Mouse (Mus musculus): ENCODE measurements around the gene Foxa1. TPM values are rescaled to one million over a fixed set of nuclear protein-coding genes. Genes with fewer than 3 reads are reported as not detected.

Gene Foxa1
- polyA plus RNA-seq, 1 experiment from 2014 or later: not detected

DNA sequence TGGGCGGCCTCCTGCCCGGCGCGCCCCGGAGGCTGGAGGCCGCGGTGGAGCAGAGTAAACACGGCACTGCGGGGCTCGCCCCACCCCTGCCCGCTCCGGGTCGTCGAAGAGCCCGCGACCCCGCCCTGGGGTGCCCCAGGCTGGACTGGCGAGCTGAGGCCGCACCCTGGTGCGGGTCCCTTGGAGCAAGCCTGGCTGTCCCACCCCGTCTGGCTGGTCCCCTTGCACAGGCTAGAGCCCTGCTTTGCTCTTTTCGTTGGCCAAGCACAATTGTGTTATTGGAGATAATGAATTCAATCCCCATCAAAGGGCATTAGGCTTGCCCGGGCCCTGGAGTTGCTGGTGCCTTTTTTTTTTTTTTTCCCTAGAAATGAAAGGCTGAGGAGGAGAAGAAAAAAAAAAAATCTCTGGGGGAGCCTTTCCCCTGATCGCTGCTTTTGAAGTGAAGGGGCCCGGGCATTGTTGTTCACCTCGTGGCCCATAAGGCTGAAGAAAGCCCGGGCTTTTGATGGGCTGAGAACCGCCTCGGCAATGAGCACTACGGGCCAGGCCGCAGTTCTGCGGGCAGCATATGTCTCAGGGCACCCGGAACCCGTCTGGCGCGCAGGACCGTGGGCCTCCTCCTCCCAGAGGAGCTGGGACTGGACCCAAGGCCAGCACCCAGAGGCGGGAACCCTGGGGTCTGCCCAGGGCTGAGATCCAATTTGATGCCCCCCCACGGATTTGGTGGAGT lies 11.7 kb downstream of the Foxa1 start:
- Histone ChIP-seq H3K79me2 (ENCODE audit: inconsistent target) (no peaks in the 10 kb centered on the region), H3K4me3 (ENCODE audit: inconsistent target) (no peak overlapping the region), H3K36me3 (ENCODE audit: inconsistent target) (no peaks in the 10 kb centered on the region), H3K27ac (no peak overlapping the region)
- 7% methylated on average over 38 of the region's 39 CpGs for WGBS (ENCODE audit: missing documents)

DNA sequence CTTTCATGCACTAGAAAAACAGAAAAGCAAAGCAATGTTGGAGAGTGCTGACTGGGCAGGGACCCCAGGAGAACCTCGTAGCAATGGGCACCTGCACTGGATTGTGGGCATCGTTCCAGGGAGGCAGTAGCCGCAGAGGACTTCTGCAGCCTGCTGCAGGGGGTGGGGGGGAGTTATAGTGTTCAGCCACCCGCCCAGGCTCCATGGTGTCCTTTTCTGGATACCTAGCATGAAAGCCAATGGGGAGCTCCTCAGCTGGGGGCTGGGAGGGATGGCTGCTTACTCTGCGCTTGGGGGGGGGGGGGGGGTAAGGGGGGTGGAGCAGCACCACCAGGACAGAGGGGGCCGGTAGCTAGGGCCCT lies 12.2 kb downstream of the Foxa1 start:
- no peak overlapping the region for H3K27ac ChIP-seq
- WGBS (ENCODE audit: missing documents): 0% methylated on average over 5 of the region's 6 CpGs
- no peak overlapping the region for H3K4me3 ChIP-seq (ENCODE audit: inconsistent target)
- H3K79me2 ChIP-seq (ENCODE audit: inconsistent target): no peaks in the 10 kb centered on the region
- H3K36me3 ChIP-seq (ENCODE audit: inconsistent target): no peaks in the 10 kb centered on the region

DNA sequence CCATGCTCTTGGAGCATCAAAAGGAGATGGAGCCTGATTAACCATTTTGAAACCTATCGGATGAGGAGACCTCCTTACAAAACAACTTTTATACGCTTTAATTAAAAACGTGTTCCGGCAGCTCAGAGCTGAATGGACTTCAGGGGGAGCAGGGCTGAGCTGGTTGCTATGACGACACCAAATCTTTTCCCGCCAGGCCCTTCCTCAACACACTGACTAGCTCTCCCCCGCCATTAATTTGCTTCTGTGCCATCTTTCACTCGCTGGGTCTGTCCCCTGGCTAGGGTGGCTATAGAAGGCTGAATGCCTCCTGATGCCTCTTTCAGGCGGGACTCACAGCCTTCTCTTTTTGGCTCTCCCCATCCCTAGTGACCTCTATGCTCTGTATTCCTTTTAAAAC lies 16.2 kb downstream of the Foxa1 start:
- 56% methylated on average over 7 of the region's 9 CpGs for WGBS (ENCODE audit: missing documents)
- H3K36me3 ChIP-seq (ENCODE audit: inconsistent target): no peaks in the 10 kb centered on the region
- no peaks in the 10 kb centered on the region for H3K79me2 ChIP-seq (ENCODE audit: inconsistent target)
- H3K4me3 ChIP-seq (ENCODE audit: inconsistent target): no peak overlapping the region
- no peak overlapping the region for H3K27ac ChIP-seq

DNA sequence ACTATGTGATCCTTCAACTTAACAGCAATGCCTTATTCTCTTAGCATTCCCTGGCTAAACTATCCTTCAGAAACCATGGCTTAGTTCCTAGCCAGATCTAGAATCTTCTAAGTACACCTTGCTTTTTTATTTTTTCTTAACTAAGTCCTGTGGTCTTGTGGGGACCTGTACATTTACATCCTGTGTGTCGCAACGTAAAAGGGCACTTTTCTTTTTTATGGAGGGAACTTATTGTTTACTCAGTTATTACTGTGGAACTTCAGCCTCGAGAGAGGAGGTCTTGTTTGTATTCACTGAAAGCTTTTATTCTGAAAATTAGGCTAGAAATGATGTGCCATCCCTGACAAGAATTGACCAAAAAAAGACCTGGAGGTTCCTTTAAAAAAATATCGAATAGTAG lies 18.4 kb downstream of the Foxa1 start:
- H3K4me3 ChIP-seq (ENCODE audit: inconsistent target): no peak overlapping the region
- H3K27ac ChIP-seq: no peak overlapping the region
- 34% methylated on average over 4 of the region's 4 CpGs for WGBS (ENCODE audit: missing documents)
- no peaks in the 10 kb centered on the region for H3K79me2 ChIP-seq (ENCODE audit: inconsistent target)
- H3K36me3 ChIP-seq (ENCODE audit: inconsistent target): no peaks in the 10 kb centered on the region

DNA sequence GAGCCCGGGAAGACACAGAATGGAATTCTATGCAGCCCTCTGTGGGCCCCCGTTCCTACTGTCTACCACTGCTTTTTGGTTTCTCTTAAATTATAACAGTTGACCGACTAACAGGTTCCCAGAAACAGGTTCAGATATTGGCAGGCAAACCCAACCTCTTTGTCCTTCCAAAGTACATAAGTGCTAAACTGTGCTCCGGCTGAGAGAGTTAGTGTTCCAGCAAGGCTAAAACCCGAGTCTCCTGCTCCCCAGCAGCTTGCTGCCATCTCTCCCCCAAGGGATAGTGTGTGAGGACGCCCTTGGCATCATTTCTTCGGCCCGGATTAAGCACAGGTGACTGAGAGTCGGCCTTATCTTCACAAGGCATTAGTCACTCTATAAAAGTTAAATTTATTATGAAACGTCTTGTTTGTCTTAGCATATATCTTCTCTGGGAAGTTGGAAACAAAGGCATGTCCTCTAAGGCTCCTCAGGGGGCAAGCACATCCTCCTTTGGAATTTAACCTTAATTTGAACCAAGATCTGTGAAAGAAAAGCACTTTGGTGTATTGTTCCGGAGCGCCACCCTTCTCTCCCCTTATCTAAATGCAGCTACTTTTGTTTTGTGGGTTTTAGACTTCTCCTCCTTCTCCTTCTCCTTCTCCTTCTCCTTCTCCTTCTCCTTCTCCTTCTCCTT lies 30.9 kb downstream of the Foxa1 start:
- H3K36me3 ChIP-seq (ENCODE audit: inconsistent target): no peaks in the 10 kb centered on the region
- H3K79me2 ChIP-seq (ENCODE audit: inconsistent target): no peaks in the 10 kb centered on the region
- no peak overlapping the region for H3K27ac ChIP-seq
- H3K4me3 ChIP-seq (ENCODE audit: inconsistent target): no peak overlapping the region
- WGBS (ENCODE audit: missing documents): 71% methylated on average over 12 of the region's 12 CpGs

DNA sequence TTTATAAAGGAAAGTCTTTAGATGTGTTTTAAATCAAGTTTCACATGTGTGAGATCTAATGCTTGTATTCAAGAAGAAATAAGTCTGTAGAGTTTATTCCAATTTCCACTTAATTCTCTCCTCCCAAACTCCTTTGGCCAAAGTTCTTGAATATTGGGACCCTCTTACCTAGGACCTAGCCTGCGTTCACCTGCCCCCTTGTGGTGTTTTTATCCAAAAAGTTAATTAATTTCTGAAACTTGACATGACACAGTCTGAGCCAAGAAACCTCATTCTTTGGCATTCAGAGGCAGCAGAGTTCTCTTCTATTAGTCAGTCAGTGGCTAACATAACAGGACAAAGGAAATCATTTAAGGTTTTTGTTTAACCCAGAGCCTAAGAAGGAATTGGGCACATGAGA lies 32.2 kb downstream of the Foxa1 start:
- no peak overlapping the region for H3K27ac ChIP-seq
- WGBS (ENCODE audit: missing documents): 46% methylated on average over 1 of the region's 1 CpGs
- no peaks in the 10 kb centered on the region for H3K79me2 ChIP-seq (ENCODE audit: inconsistent target)
- no peak overlapping the region for H3K4me3 ChIP-seq (ENCODE audit: inconsistent target)
- no peaks in the 10 kb centered on the region for H3K36me3 ChIP-seq (ENCODE audit: inconsistent target)

DNA sequence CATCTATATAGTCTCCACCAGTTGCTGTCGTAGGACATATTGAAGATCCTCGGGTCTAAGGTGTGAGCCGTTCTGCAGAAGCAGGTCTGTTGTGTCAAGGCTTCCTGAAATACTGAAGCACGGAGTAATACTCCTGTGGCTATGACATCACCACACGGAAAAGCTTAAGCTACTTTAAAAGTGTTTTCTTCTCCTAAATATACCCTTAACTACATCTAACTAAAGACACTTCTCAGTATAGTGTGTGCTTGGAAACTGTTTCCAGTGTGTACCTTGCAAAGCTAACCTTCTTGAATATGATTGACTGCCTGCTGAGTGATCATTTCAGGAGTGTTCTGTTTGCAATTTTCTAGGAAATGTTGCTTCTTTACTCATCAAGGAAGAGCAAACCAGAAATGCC lies 35.2 kb downstream of the Foxa1 start:
- no peaks in the 10 kb centered on the region for H3K79me2 ChIP-seq (ENCODE audit: inconsistent target)
- H3K4me3 ChIP-seq (ENCODE audit: inconsistent target): no peak overlapping the region
- no peaks in the 10 kb centered on the region for H3K36me3 ChIP-seq (ENCODE audit: inconsistent target)
- WGBS (ENCODE audit: missing documents): 86% methylated on average over 5 of the region's 5 CpGs
- H3K27ac ChIP-seq: no peak overlapping the region

DNA sequence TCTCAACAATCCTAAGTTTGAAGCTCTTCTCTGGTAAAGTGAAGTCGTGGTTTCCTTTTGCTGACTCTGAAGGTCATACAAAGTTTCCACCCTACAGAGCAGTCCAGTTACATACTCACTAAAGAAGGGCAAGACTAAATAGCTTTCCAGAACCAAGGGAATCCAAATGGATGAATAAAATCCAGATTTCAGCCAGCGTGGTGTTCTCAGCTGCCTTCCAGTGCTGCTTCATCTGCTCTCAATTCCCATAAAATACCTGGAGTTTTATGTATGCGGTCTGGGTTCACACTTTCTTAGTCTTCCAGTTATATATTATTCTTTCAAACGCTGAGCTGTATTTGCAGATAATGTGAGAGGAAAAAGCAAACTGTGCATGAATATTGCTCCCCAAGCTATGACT lies 35.6 kb downstream of the Foxa1 start:
- Histone ChIP-seq H3K36me3 (ENCODE audit: inconsistent target) (no peaks in the 10 kb centered on the region), H3K79me2 (ENCODE audit: inconsistent target) (no peaks in the 10 kb centered on the region), H3K4me3 (ENCODE audit: inconsistent target) (no peak overlapping the region), H3K27ac (no peak overlapping the region)
- WGBS (ENCODE audit: missing documents): 91% methylated on average over 4 of the region's 4 CpGs

DNA sequence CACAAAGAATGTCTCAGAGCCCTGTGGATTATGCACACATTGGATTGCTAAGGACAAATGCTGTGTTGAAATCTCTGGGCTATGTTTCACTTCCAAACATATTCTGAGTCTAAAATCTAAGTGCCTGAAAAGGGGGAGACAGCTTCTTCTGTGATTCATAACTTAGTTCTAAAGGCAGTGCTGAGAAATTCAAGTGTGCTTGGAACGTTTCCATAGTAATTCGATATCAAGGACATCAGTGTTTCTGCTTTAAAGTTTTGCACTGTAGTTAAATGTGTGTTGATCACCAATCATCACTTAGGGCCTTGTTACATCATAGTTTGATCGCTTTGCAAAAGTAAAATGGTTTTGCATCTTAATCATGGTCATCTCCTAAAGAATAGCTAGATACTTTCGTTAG lies 37.0 kb downstream of the Foxa1 start:
- Histone ChIP-seq H3K27ac (no peak overlapping the region), H3K36me3 (ENCODE audit: inconsistent target) (no peaks in the 10 kb centered on the region), H3K79me2 (ENCODE audit: inconsistent target) (no peaks in the 10 kb centered on the region), H3K4me3 (ENCODE audit: inconsistent target) (no peak overlapping the region)
- WGBS (ENCODE audit: missing documents): 74% methylated on average over 4 of the region's 4 CpGs

DNA sequence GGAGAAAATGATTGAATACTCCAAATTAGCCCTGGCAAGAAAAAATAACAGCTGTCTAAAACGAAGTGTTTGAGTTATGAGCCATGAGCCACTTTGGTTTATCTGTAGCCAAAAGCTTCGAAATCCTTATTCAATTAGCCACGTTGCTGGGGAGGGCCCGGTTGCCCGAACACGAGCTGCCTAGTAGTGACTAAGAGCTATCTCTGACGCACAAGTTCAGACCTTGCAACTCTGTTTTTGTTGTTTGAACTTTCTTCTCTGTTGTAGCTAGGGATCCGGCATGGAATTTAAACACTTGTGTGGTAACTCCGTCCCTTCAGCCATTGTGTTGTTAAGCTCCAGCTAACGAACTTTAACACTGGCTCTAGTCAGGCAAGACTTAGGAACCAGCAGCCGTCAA lies 37.8 kb downstream of the Foxa1 start:
- 87% methylated on average over 11 of the region's 11 CpGs for WGBS (ENCODE audit: missing documents)
- Histone ChIP-seq H3K4me3 (ENCODE audit: inconsistent target) (no peak overlapping the region), H3K79me2 (ENCODE audit: inconsistent target) (no peaks in the 10 kb centered on the region), H3K27ac (no peak overlapping the region), H3K36me3 (ENCODE audit: inconsistent target) (no peaks in the 10 kb centered on the region)

DNA sequence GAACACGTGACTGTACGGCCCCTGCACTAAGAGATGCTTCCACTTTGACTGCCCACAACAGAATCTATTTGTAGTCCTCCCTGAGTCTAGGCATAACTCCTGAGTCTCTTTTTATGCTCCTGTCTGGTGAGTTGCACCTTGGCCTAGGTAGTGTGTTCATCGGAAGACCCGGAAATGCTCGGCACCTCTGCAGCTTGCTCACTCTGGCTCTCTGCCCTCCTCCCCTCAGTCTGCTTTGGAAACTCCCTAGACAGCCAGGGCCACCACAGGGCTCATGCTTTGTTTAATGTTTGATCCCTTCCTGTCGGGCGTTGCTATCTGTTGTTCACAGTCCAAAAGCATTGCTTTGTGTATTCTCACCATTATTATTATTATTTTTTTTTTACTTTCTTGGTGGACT lies 41.4 kb downstream of the Foxa1 start:
- 88% methylated on average over 7 of the region's 7 CpGs for WGBS (ENCODE audit: missing documents)
- H3K79me2 ChIP-seq (ENCODE audit: inconsistent target): no peaks in the 10 kb centered on the region
- no peaks in the 10 kb centered on the region for H3K36me3 ChIP-seq (ENCODE audit: inconsistent target)
- no peak overlapping the region for H3K27ac ChIP-seq
- H3K4me3 ChIP-seq (ENCODE audit: inconsistent target): no peak overlapping the region

DNA sequence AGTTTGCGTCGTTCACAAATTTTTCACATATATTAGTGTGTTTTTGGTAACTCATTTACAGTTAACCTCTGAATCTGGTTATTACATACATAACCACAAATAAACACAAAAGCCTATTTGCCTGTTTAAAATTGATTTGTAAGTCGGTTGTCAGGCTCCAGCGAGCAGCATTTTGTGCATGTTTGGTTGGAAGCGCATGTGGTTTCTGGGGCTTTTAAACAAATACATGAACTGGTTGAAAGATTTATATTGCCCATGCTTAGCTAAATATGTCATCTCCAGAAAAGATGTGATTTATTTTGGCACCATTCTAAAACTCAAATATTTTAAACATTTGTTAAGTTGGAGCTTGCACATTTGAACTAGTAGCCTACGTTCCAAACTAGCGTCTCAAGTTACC lies 46.5 kb downstream of the Foxa1 start:
- Histone ChIP-seq H3K27ac (no peak overlapping the region), H3K79me2 (ENCODE audit: inconsistent target) (no peaks in the 10 kb centered on the region), H3K4me3 (ENCODE audit: inconsistent target) (no peak overlapping the region), H3K36me3 (ENCODE audit: inconsistent target) (no peaks in the 10 kb centered on the region)
- WGBS (ENCODE audit: missing documents): 87% methylated on average over 7 of the region's 7 CpGs

DNA sequence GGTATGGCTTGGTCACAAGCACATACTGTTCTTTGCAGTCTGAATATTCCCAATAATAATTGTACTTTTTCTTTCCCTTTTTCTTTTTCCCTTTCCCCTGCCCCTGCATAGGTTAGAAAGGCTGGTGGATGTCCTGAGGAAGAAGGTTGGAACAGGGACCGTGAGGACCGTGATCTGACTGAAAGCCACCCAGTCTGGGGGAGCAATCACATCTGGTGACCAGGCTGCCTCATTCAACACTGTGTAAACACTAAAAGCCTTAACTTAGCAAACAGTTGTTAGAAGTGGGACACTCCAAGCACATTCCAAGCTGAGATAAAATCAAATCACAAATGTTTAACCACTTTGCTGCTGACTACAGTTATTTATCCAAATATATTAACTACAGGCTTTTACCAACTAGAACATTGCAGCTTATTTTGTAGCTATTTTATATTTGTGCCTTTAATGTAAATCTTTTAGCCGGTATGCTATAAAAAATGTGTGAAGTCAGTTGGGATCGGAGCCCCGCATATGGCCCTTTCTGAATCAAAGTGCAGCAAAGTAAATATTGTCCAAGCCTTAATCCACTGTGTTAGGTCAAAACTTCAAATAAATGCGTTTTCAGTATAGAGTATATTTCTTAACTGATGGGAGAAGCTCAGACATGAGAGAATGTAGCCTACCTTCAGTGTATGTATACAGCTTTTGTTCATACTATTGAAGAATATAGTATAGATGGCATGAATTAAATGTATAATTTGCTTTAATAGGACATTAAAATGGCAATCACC lies 50.2 kb downstream of the Foxa1 start:
- WGBS (ENCODE audit: missing documents): 97% methylated on average over 6 of the region's 6 CpGs
- no peaks in the 10 kb centered on the region for H3K36me3 ChIP-seq (ENCODE audit: inconsistent target)
- H3K4me3 ChIP-seq (ENCODE audit: inconsistent target): no peak overlapping the region
- no peak overlapping the region for H3K27ac ChIP-seq
- no peaks in the 10 kb centered on the region for H3K79me2 ChIP-seq (ENCODE audit: inconsistent target)

Data from macrophage (primary cell).